Mouse (Mus musculus) bone marrow macrophage, adult 2 months (primary cell): Measurements from ENCODE around the gene Tmem156.

ENCODE experiments used
- CTCF ChIP-seq: IDR thresholded peaks from 2 replicates; pipeline ENCODE4 v1.5.1; 2012; ENCODE audit warnings: low read depth, mild to moderate bottlenecking, low read length, moderate library complexity
- POLR2A ChIP-seq: IDR thresholded peaks from 2 replicates; pipeline ENCODE4 v1.6.1; 2012; ENCODE audit warnings: mild to moderate bottlenecking, low read depth, low read length, borderline replicate concordance

DNA sequence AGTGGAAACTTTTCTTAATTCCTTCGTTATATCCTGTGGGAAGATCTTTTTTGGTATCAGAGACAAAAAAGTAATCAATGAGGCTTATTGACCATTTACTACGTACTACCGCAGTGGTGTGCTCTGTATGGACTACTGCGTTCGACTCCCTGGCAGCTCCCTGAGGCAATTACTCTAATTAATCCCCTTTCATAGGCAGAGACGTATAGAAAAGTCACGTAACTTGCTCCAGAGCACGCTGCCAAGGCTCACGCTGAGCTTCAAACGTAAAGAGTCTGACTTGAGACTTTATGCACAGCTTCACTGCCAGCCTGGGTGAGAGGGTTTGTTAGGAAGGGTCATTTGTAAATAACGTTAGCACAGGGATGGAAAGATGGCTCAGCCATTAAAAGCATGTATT lies 8.1 kb upstream of the Tmem156 start:
- TF ChIP-seq CTCF = no peak
- TF ChIP-seq POLR2A = no peak
